In genomic region chr1:89024696-89025612, GRCm38 (mm10) we compare ENCODE assay signal across 16 mouse cellular contexts. TPM values are rescaled to one million over a fixed set of nuclear protein-coding genes. Genes with fewer than 3 reads are reported as not detected.
DNase-seq lines count a peak whose midpoint lies in the region; ATAC-seq and TF ChIP-seq lines count a peak whose summit lies in the region.
"Had no signal": no experiment of that assay in that cellular context is flagged by ENCODE, and none has a peak within 500 bp of the region (broad histone marks: within the 10 kb centered on the region; RNA-seq: fewer than 3 reads in every experiment).

No protein-coding gene starts in this region.

- H3K4me1 ChIP-seq in kidney, postnatal 0 days (replicated peaks; ENCODE audit: insufficient read depth, low read length) = peaks cover 10% of the 10 kb centered on the region; the same call in 1 of the 2 replicates

- H3K9me3 ChIP-seq in kidney, postnatal 0 days (replicated peaks; ENCODE audit: low read length) = no peaks in the 10 kb centered on the region
- H3K9me3 ChIP-seq: hindbrain, embryonic 12.5 days; limb, embryonic 15.5 days had no signal

- peak; percentile 30 for DNase-seq in kidney, adult 9 months
- no peak for DNase-seq in kidney, postnatal 4 days
- DNase-seq in 3T3-L1 (ENCODE audit: low read depth, low spot score) (peak; percentile 33), NIH3T3 (ENCODE audit: low read depth) (peak; percentile 64), adipocyte (ENCODE audit: low spot score) (no peak)
- peak; percentile 76 for DNase-seq in kidney, postnatal 0 days (ENCODE audit: low spot score)
- DNase-seq in left cerebral cortex, postnatal 25 days (ENCODE audit: low spot score in 2 of 2) = no peak
- no peak for DNase-seq in right cerebral cortex, adult 18-20 months
- DNase-seq: adrenal gland, postnatal 14 days; cerebellum, adult 9-11 months; forebrain, postnatal 0 days; gastrocnemius, postnatal 36 days; retina, postnatal 1 day; thymus, postnatal 25 days had no signal

- intact Hi-C loops in left cerebral cortex, postnatal 25 days (cut with DNase I) = no loop called here

- H3K27ac ChIP-seq in kidney, postnatal 0 days = peak overlapping the region; percentile 86
- H3K27ac ChIP-seq: hindbrain, embryonic 12.5 days; limb, embryonic 15.5 days had no signal

- WGBS in kidney, postnatal 0 days = 27% methylated on average over 9 of the region's 9 CpGs

- no peak for ATAC-seq in kidney, postnatal 0 days (replicated peaks; ENCODE audit: low FRiP score, low read depth)

- H3K36me3 ChIP-seq in kidney, postnatal 0 days (ENCODE audit: insufficient read depth, low read length) = no peaks in the 10 kb centered on the region
- H3K36me3 ChIP-seq: hindbrain, embryonic 12.5 days; limb, embryonic 15.5 days had no signal

- no peak for TF ChIP-seq CTCF in kidney, postnatal 0 days (IDR thresholded peaks at IDR 0.05; ENCODE audit: low read depth)

- H3K4me3 ChIP-seq in kidney, postnatal 0 days (replicated peaks; ENCODE audit: low read depth, low read length) = no peak overlapping the region
- H3K4me3 ChIP-seq: hindbrain, embryonic 12.5 days; limb, embryonic 15.5 days had no signal

- H3K4me2 ChIP-seq in kidney, postnatal 0 days (ENCODE audit: low read length) = no peak overlapping the region
- H3K4me2 ChIP-seq: hindbrain, embryonic 12.5 days; limb, embryonic 15.5 days had no signal

- H3K9ac ChIP-seq in kidney, postnatal 0 days (ENCODE audit: low read depth, low read length) = no peak overlapping the region
- H3K9ac ChIP-seq: forebrain, postnatal 0 days; hindbrain, embryonic 12.5 days; limb, embryonic 15.5 days had no signal

- no peaks in the 10 kb centered on the region for H3K27me3 ChIP-seq in kidney, postnatal 0 days (ENCODE audit: insufficient read depth, low read length)
- H3K27me3 ChIP-seq: hindbrain, embryonic 12.5 days; limb, embryonic 15.5 days had no signal

RNA-seq across cellular contexts. Expression of gene Sh3bp4, which starts 45.3 kb away (rescaled TPM):
- 22.7 and 24.9 TPM in 2 replicates for polyA plus RNA-seq in kidney, postnatal 0 days (2015; fragmentation: Nextera tagmentation; extraction: Ambion mirVana)
- total RNA-seq in left cerebral cortex, postnatal 25 days (2021) = 10 to 100 TPM; 19.5 to 20.6 TPM

Comparison
In these comparisons a context has a peak if more than half of its experiments do, and no peak if none do; other contexts are left out.
1. DNase-seq: peak in kidney, adult 9 months (single experiment), 3T3-L1 (single experiment), NIH3T3 (single experiment) and kidney, postnatal 0 days (single experiment); none in kidney, postnatal 4 days (0 of 2), left cerebral cortex, postnatal 25 days (0 of 2), right cerebral cortex, adult 18-20 months (single experiment) and adipocyte (single experiment).